Mouse (Mus musculus) testis, adult 2 months (tissue): ENCODE data around the gene Spa17.

Source experiments
- CTCF ChIP-seq: fragments of 200-500 bp; IDR thresholded peaks from 2 replicates; pipeline ENCODE4 v1.5.1; 2012; ENCODE audit warnings: low read depth, mild to moderate bottlenecking, inconsistent platforms, low read length, moderate library complexity; ENCODE audit not compliant: control insufficient read depth, insufficient read depth, insufficient replicate concordance
- POLR2A ChIP-seq: fragments of 200-500 bp; IDR thresholded peaks from 2 replicates; pipeline ENCODE4 v1.6.1; 2012; ENCODE audit warnings: low read depth, mild to moderate bottlenecking, inconsistent platforms, low read length, moderate library complexity; ENCODE audit not compliant: control insufficient read depth

- no peak for TF ChIP-seq POLR2A
- no peak for TF ChIP-seq CTCF
Observed at GRCm38 (mm10) chr9:37650639-37651038, 37.1 kb upstream of the Spa17 start.
